Mouse (Mus musculus) stomach, postnatal 0 days (tissue): ENCODE measurements around the gene Irak1.

Experiments used
- CTCF ChIP-seq: IDR thresholded peaks from 2 replicates; pipeline ENCODE4 v1.5.1; 2016; ENCODE audit warnings: antibody characterized with exemption, low read depth, mild to moderate bottlenecking, moderate library complexity
- EP300 ChIP-seq: optimal IDR thresholded peaks from 2 replicates; pipeline ENCODE3; 2016; ENCODE audit warnings: antibody characterized with exemption

GRCm38 (mm10) chrX:73965307-73965706 is 58.4 kb downstream of the Irak1 start:
- TF ChIP-seq CTCF (no peak), EP300 (no peak)
